Mouse (Mus musculus): ENCODE measurements at regions not wholly inside any gene's neighbourhood (a gene's known extent, or its start where the extent isn't known, plus 50 kb on each side); places are given as distances from the start of the nearest gene placed in this dataset.

GRCm38 (mm10) chr5:133532678-133533077, 566.8 kb upstream of the Castor2 start:
- no peaks in the 10 kb centered on the region for H3K27me3 ChIP-seq (ENCODE audit: control insufficient read depth, insufficient read depth, low read length)
- ATAC-seq (ENCODE audit: insufficient number of reproducible peaks, insufficient read depth, low FRiP score, low read depth), result no peak
- H3K27ac ChIP-seq (replicated peaks in 1 of 2; ENCODE audit: control insufficient read depth in 1 of 2, insufficient read depth in 1 of 2, low read depth in 2 of 2, low read length in 2 of 2), result no peak overlapping the region
- no peaks in the 10 kb centered on the region for H3K4me1 ChIP-seq (ENCODE audit: control insufficient read depth in 2 of 2, insufficient read depth in 2 of 2, low read length in 2 of 2)
- no peak overlapping the region for H3K4me2 ChIP-seq (ENCODE audit: low read length)
- no peak overlapping the region for H3K9ac ChIP-seq (ENCODE audit: low read length)
- H3K36me3 ChIP-seq (ENCODE audit: control insufficient read depth, insufficient read depth, low read length), result no peaks in the 10 kb centered on the region
- H3K4me3 ChIP-seq (ENCODE audit: control insufficient read depth in 1 of 2, insufficient read depth in 1 of 2, low read depth in 1 of 2, low read length in 2 of 2), result no peak overlapping the region
- no peaks in the 10 kb centered on the region for H3K9me3 ChIP-seq (ENCODE audit: control insufficient read depth, low read length)

GRCm38 (mm10) chr5:133505661-133506060, 593.9 kb upstream of the Castor2 start:
- no peak overlapping the region for H3K4me2 ChIP-seq (ENCODE audit: low read length)
- no peak overlapping the region for H3K27ac ChIP-seq (replicated peaks in 1 of 2; ENCODE audit: control insufficient read depth in 1 of 2, insufficient read depth in 1 of 2, low read depth in 2 of 2, low read length in 2 of 2)
- ATAC-seq (ENCODE audit: insufficient number of reproducible peaks, insufficient read depth, low FRiP score, low read depth), result no peak
- no peak overlapping the region for H3K4me3 ChIP-seq (ENCODE audit: control insufficient read depth in 1 of 2, insufficient read depth in 1 of 2, low read depth in 1 of 2, low read length in 2 of 2)
- no peak overlapping the region for H3K9ac ChIP-seq (ENCODE audit: low read length)
- no peaks in the 10 kb centered on the region for H3K9me3 ChIP-seq (ENCODE audit: control insufficient read depth, low read length)
- H3K27me3 ChIP-seq (ENCODE audit: control insufficient read depth, insufficient read depth, low read length), result no peaks in the 10 kb centered on the region
- WGBS, result 50% methylated on average over 2 of the region's 2 CpGs
- H3K36me3 ChIP-seq (ENCODE audit: control insufficient read depth, insufficient read depth, low read length), result no peaks in the 10 kb centered on the region
- no peaks in the 10 kb centered on the region for H3K4me1 ChIP-seq (ENCODE audit: control insufficient read depth in 2 of 2, insufficient read depth in 2 of 2, low read length in 2 of 2)

- Histone ChIP-seq H3K4me2 (ENCODE audit: low read length) (peak overlapping the region; percentile 22; the same call in 1 of the 2 replicates), H3K4me3 (ENCODE audit: control insufficient read depth in 1 of 2, insufficient read depth in 1 of 2, low read depth in 1 of 2, low read length in 2 of 2) (no peak overlapping the region), H3K27ac (replicated peaks in 1 of 2; ENCODE audit: control insufficient read depth in 1 of 2, insufficient read depth in 1 of 2, low read depth in 2 of 2, low read length in 2 of 2) (peak overlapping the region; percentile 91 to 95), H3K9me3 (ENCODE audit: control insufficient read depth, low read length) (no peaks in the 10 kb centered on the region), H3K36me3 (ENCODE audit: control insufficient read depth, insufficient read depth, low read length) (no peaks in the 10 kb centered on the region), H3K4me1 (ENCODE audit: control insufficient read depth in 2 of 2, insufficient read depth in 2 of 2, low read length in 2 of 2) (peaks cover 10 to 23% of the 10 kb centered on the region in 2 experiments), H3K27me3 (ENCODE audit: control insufficient read depth, insufficient read depth, low read length) (no peaks in the 10 kb centered on the region), H3K9ac (ENCODE audit: low read length) (no peak overlapping the region)
- 6% methylated on average over 5 of the region's 5 CpGs for WGBS
- ATAC-seq (ENCODE audit: insufficient number of reproducible peaks, insufficient read depth, low FRiP score, low read depth), result peak; percentile 90
These were observed 611.7 kb upstream of the Castor2 start for GRCm38 (mm10) chr5:133487806-133488290.

GRCm38 (mm10) chr5:133482291-133483086, 617.0 kb upstream of the Castor2 start:
- H3K9me3 ChIP-seq (ENCODE audit: control insufficient read depth, low read length), result no peaks in the 10 kb centered on the region
- H3K27ac ChIP-seq (replicated peaks in 1 of 2; ENCODE audit: control insufficient read depth in 1 of 2, insufficient read depth in 1 of 2, low read depth in 2 of 2, low read length in 2 of 2), result peak overlapping the region; percentile 52 to 73
- no peak for ATAC-seq (ENCODE audit: insufficient number of reproducible peaks, insufficient read depth, low FRiP score, low read depth)
- H3K27me3 ChIP-seq (ENCODE audit: control insufficient read depth, insufficient read depth, low read length), result no peaks in the 10 kb centered on the region
- H3K36me3 ChIP-seq (ENCODE audit: control insufficient read depth, insufficient read depth, low read length), result no peaks in the 10 kb centered on the region
- H3K9ac ChIP-seq (ENCODE audit: low read length), result no peak overlapping the region
- H3K4me3 ChIP-seq (ENCODE audit: control insufficient read depth in 1 of 2, insufficient read depth in 1 of 2, low read depth in 1 of 2, low read length in 2 of 2), result no peak overlapping the region
- no peak overlapping the region for H3K4me2 ChIP-seq (ENCODE audit: low read length)
- WGBS, result 48% methylated on average over 14 of the region's 14 CpGs
- H3K4me1 ChIP-seq (ENCODE audit: control insufficient read depth in 2 of 2, insufficient read depth in 2 of 2, low read length in 2 of 2), result peaks cover 5 to 22% of the 10 kb centered on the region in 2 experiments

- no peak overlapping the region for H3K27ac ChIP-seq (replicated peaks in 1 of 2; ENCODE audit: control insufficient read depth in 1 of 2, insufficient read depth in 1 of 2, low read depth in 2 of 2, low read length in 2 of 2)
- no peaks in the 10 kb centered on the region for H3K36me3 ChIP-seq (ENCODE audit: control insufficient read depth, insufficient read depth, low read length)
- no peaks in the 10 kb centered on the region for H3K27me3 ChIP-seq (ENCODE audit: control insufficient read depth, insufficient read depth, low read length)
- WGBS, result 82% methylated on average over 6 of the region's 6 CpGs
- H3K4me3 ChIP-seq (ENCODE audit: control insufficient read depth in 1 of 2, insufficient read depth in 1 of 2, low read depth in 1 of 2, low read length in 2 of 2), result no peak overlapping the region
- no peaks in the 10 kb centered on the region for H3K9me3 ChIP-seq (ENCODE audit: control insufficient read depth, low read length)
- ATAC-seq (ENCODE audit: insufficient number of reproducible peaks, insufficient read depth, low FRiP score, low read depth), result no peak
- no peak overlapping the region for H3K9ac ChIP-seq (ENCODE audit: low read length)
- H3K4me1 ChIP-seq (ENCODE audit: control insufficient read depth in 2 of 2, insufficient read depth in 2 of 2, low read length in 2 of 2), result peaks cover 5 to 15% of the 10 kb centered on the region in 2 experiments
- no peak overlapping the region for H3K4me2 ChIP-seq (ENCODE audit: low read length)
These were observed 620.3 kb upstream of the Castor2 start for GRCm38 (mm10) chr5:133479205-133479604.

GRCm38 (mm10) chr5:133453349-133454049, 646.0 kb upstream of the Castor2 start:
- no peak overlapping the region for H3K4me2 ChIP-seq (ENCODE audit: low read length)
- no peaks in the 10 kb centered on the region for H3K9me3 ChIP-seq (ENCODE audit: control insufficient read depth, low read length)
- no peak overlapping the region for H3K4me3 ChIP-seq (ENCODE audit: control insufficient read depth in 1 of 2, insufficient read depth in 1 of 2, low read depth in 1 of 2, low read length in 2 of 2)
- ATAC-seq (ENCODE audit: insufficient number of reproducible peaks, insufficient read depth, low FRiP score, low read depth), result no peak
- H3K36me3 ChIP-seq (ENCODE audit: control insufficient read depth, insufficient read depth, low read length), result no peaks in the 10 kb centered on the region
- H3K27ac ChIP-seq (replicated peaks in 1 of 2; ENCODE audit: control insufficient read depth in 1 of 2, insufficient read depth in 1 of 2, low read depth in 2 of 2, low read length in 2 of 2), result no peak overlapping the region
- no peaks in the 10 kb centered on the region for H3K4me1 ChIP-seq (ENCODE audit: control insufficient read depth in 2 of 2, insufficient read depth in 2 of 2, low read length in 2 of 2)
- H3K9ac ChIP-seq (ENCODE audit: low read length), result no peak overlapping the region
- 64% methylated on average over 7 of the region's 7 CpGs for WGBS
- no peaks in the 10 kb centered on the region for H3K27me3 ChIP-seq (ENCODE audit: control insufficient read depth, insufficient read depth, low read length)

- no peaks in the 10 kb centered on the region for H3K4me1 ChIP-seq (ENCODE audit: control insufficient read depth in 2 of 2, insufficient read depth in 2 of 2, low read length in 2 of 2)
- no peaks in the 10 kb centered on the region for H3K36me3 ChIP-seq (ENCODE audit: control insufficient read depth, insufficient read depth, low read length)
- no peak for ATAC-seq (ENCODE audit: insufficient number of reproducible peaks, insufficient read depth, low FRiP score, low read depth)
- no peaks in the 10 kb centered on the region for H3K27me3 ChIP-seq (ENCODE audit: control insufficient read depth, insufficient read depth, low read length)
- WGBS, result 77% methylated on average over 3 of the region's 3 CpGs
- no peak overlapping the region for H3K4me2 ChIP-seq (ENCODE audit: low read length)
- no peak overlapping the region for H3K9ac ChIP-seq (ENCODE audit: low read length)
- no peak overlapping the region for H3K27ac ChIP-seq (replicated peaks in 1 of 2; ENCODE audit: control insufficient read depth in 1 of 2, insufficient read depth in 1 of 2, low read depth in 2 of 2, low read length in 2 of 2)
- H3K4me3 ChIP-seq (ENCODE audit: control insufficient read depth in 1 of 2, insufficient read depth in 1 of 2, low read depth in 1 of 2, low read length in 2 of 2), result no peak overlapping the region
- H3K9me3 ChIP-seq (ENCODE audit: control insufficient read depth, low read length), result no peaks in the 10 kb centered on the region
These were observed 649.6 kb upstream of the Castor2 start for GRCm38 (mm10) chr5:133449926-133450325.
